Comparison of ENCODE assay signal across 9 mouse cellular contexts in genomic region chr12:3834373-3835314, GRCm38 (mm10). TPM values are rescaled to one million over a fixed set of nuclear protein-coding genes. Genes with fewer than 3 reads are reported as not detected.
DNase-seq lines count a peak whose midpoint lies in the region; ATAC-seq and TF ChIP-seq lines count a peak whose summit lies in the region.
"Had no signal": no experiment of that assay in that cellular context is flagged by ENCODE, and none has a peak within 500 bp of the region (broad histone marks: within the 10 kb centered on the region; RNA-seq: fewer than 3 reads in every experiment).

No protein-coding gene starts in this region.

- TF ChIP-seq EP300 in MEL (IDR thresholded peaks at IDR 0.05; ENCODE audit: low read depth in 1 of 2, low read length in 2 of 2): peak; percentile 41 to 62

- H3K36me3 ChIP-seq in MEL (ENCODE audit: control insufficient read depth in 1 of 2, insufficient read depth in 2 of 2, low read length in 2 of 2): peaks cover 0 to 16% of the 10 kb centered on the region in 2 experiments; a peak in 3 of 4 replicates
- peaks cover 27% of the 10 kb centered on the region for H3K36me3 ChIP-seq in forebrain, embryonic 10.5 days (replicated peaks)
- H3K36me3 ChIP-seq in hindbrain, embryonic 16.5 days (ENCODE audit: control insufficient read depth, insufficient read depth, low read length): peaks cover 11% of the 10 kb centered on the region; the same call in 1 of the 2 replicates
- peaks cover 17% of the 10 kb centered on the region for H3K36me3 ChIP-seq in lung, embryonic 16.5 days (ENCODE audit: control insufficient read depth, insufficient read depth, low read length)

- peak in 1 of 2 experiments; percentile 50; a peak in 1 of 4 replicates for TF ChIP-seq POLR2A in MEL (IDR thresholded peaks at IDR 0.05; ENCODE audit: control insufficient read depth in 1 of 2, insufficient read depth in 1 of 2, low read depth in 1 of 2, low read length in 2 of 2, poor library complexity in 1 of 2)

- TF ChIP-seq RAD21 in MEL (IDR thresholded peaks at IDR 0.05; ENCODE audit: low read depth, low read length): no peak

- 9% methylated on average over 21 of the region's 21 CpGs for WGBS in forebrain, embryonic 10.5 days
- 12% methylated on average over 21 of the region's 21 CpGs for WGBS in hindbrain, embryonic 16.5 days
- 10% methylated on average over 21 of the region's 21 CpGs for WGBS in lung, embryonic 16.5 days

- H3K27me3 ChIP-seq in MEL (ENCODE audit: control insufficient read depth in 1 of 2, insufficient read depth in 2 of 2, low read length in 2 of 2): no peaks in the 10 kb centered on the region
- H3K27me3 ChIP-seq in forebrain, embryonic 10.5 days (ENCODE audit: poor library complexity, severe bottlenecking): peaks cover 28% of the 10 kb centered on the region
- no peaks in the 10 kb centered on the region for H3K27me3 ChIP-seq in hindbrain, embryonic 16.5 days (replicated peaks; ENCODE audit: control insufficient read depth, insufficient read depth, low read length)
- no peaks in the 10 kb centered on the region for H3K27me3 ChIP-seq in lung, embryonic 16.5 days (ENCODE audit: control insufficient read depth, insufficient read depth, low read depth, low read length)
- H3K27me3 ChIP-seq: Patski had no signal

- no peak for TF ChIP-seq CTCF in MEL (IDR thresholded peaks at IDR 0.05 in 2 of 3, conservative IDR thresholded peaks at IDR 0.05 in 1 of 3; ENCODE audit: control insufficient read depth in 1 of 3, insufficient read depth in 1 of 3, low read depth in 2 of 3, low read length in 3 of 3, poor library complexity in 1 of 3, severe bottlenecking in 1 of 3)

- H3K4me2 ChIP-seq in hindbrain, embryonic 16.5 days (ENCODE audit: low read length): peak overlapping the region; percentile 49
- H3K4me2 ChIP-seq in lung, embryonic 16.5 days (ENCODE audit: low read depth, low read length): peak overlapping the region; percentile 52

- peak overlapping the region; percentile 56 for H3K27ac ChIP-seq in MEL (ENCODE audit: control insufficient read depth, low read depth, low read length)
- H3K27ac ChIP-seq in forebrain, embryonic 10.5 days: peak overlapping the region; percentile 81
- H3K27ac ChIP-seq in hindbrain, embryonic 16.5 days (ENCODE audit: low read depth, low read length): peak overlapping the region; percentile 80
- peak overlapping the region; percentile 92 for H3K27ac ChIP-seq in lung, embryonic 16.5 days (ENCODE audit: low read length)

- H3K4me3 ChIP-seq in MEL (ENCODE audit: control insufficient read depth in 1 of 2, insufficient read depth in 1 of 2, low read depth in 2 of 2, low read length in 2 of 2): peak overlapping the region; percentile 31 to 42; a peak in 3 of 4 replicates
- H3K4me3 ChIP-seq in forebrain, embryonic 10.5 days: peak overlapping the region; percentile 27
- H3K4me3 ChIP-seq in hindbrain, embryonic 16.5 days (ENCODE audit: low read length): no peak overlapping the region
- peak overlapping the region; percentile 25 for H3K4me3 ChIP-seq in lung, embryonic 16.5 days (ENCODE audit: low read length)

- no peak for DNase-seq in frontal cortex, postnatal 36 days (ENCODE audit: low spot score in 2 of 2)
- peak; percentile 78 for DNase-seq in MEL (ENCODE audit: low read depth, low spot score)
- peak; percentile 48 for DNase-seq in forebrain, embryonic 10.5 days (ENCODE audit: extremely low spot score, low spot score)
- peak; percentile 52 for DNase-seq in retina, embryonic 14.5 days (ENCODE audit: low spot score)
- DNase-seq in right cerebral cortex, adult 2 months (ENCODE audit: low spot score in 2 of 2): no peak

- peaks cover 11 to 33% of the 10 kb centered on the region in 2 experiments for H3K4me1 ChIP-seq in MEL (ENCODE audit: control insufficient read depth in 1 of 2, insufficient read depth in 2 of 2, low read length in 2 of 2)
- H3K4me1 ChIP-seq in forebrain, embryonic 10.5 days: peaks cover 52% of the 10 kb centered on the region
- H3K4me1 ChIP-seq in hindbrain, embryonic 16.5 days (ENCODE audit: control insufficient read depth, insufficient read depth, low read depth, low read length): peaks cover 27% of the 10 kb centered on the region
- H3K4me1 ChIP-seq in lung, embryonic 16.5 days (replicated peaks; ENCODE audit: control insufficient read depth, insufficient read depth, low read length): peaks cover 39% of the 10 kb centered on the region

- H3K9ac ChIP-seq in MEL (ENCODE audit: control insufficient read depth, low read depth, low read length, poor library complexity, severe bottlenecking): peak overlapping the region; percentile 69
- H3K9ac ChIP-seq in hindbrain, embryonic 16.5 days (ENCODE audit: low read depth, low read length): peak overlapping the region; percentile 12
- H3K9ac ChIP-seq in lung, embryonic 16.5 days (ENCODE audit: low read length): peak overlapping the region; percentile 55

- peak; percentile 36 for ATAC-seq in frontal cortex, adult (ENCODE audit: low TSS enrichment)
- peak; percentile 72 for ATAC-seq in hindbrain, embryonic 16.5 days
- ATAC-seq in lung, embryonic 16.5 days (ENCODE audit: low read depth): peak; percentile 67
- ATAC-seq: Patski had no signal

- H3K9me3 ChIP-seq in MEL (replicated peaks; ENCODE audit: insufficient read depth, low read length): no peaks in the 10 kb centered on the region
- H3K9me3 ChIP-seq in forebrain, embryonic 10.5 days: no peaks in the 10 kb centered on the region
- no peaks in the 10 kb centered on the region for H3K9me3 ChIP-seq in hindbrain, embryonic 16.5 days (ENCODE audit: control insufficient read depth, low read length)
- H3K9me3 ChIP-seq in lung, embryonic 16.5 days (ENCODE audit: control insufficient read depth, low read length): no peaks in the 10 kb centered on the region

- H3K79me2 ChIP-seq in MEL (ENCODE audit: control insufficient read depth, insufficient read depth, low read length, poor library complexity): no peaks in the 10 kb centered on the region

TF ChIP-seq in MEL, 35 proteins besides CTCF, POLR2A, EP300 and RAD21:
- TF ChIP-seq TAL1 (IDR thresholded peaks at IDR 0.05; ENCODE audit: low read length) (0 out of 2 replicates have a peak, but pooled peaks have one; percentile 20), BHLHE40 (IDR thresholded peaks at IDR 0.05; ENCODE audit: borderline replicate concordance, low read depth, low read length) (peak; percentile 28; the same call in 1 of the 2 replicates), USF2 (IDR thresholded peaks at IDR 0.05; ENCODE audit: borderline replicate concordance in 1 of 2, insufficient read depth in 1 of 2, low read depth in 1 of 2, low read length in 2 of 2) (no peak), ZC3H11A (IDR thresholded peaks at IDR 0.05; ENCODE audit: low read depth, low read length) (no peak), SIN3A (IDR thresholded peaks at IDR 0.05; ENCODE audit: low read length) (0 out of 2 replicates have a peak, but pooled peaks have one; percentile 35), E2F4 (IDR thresholded peaks at IDR 0.05; ENCODE audit: borderline replicate concordance, low read depth, low read length) (no peak), MAFK (IDR thresholded peaks at IDR 0.05; ENCODE audit: borderline replicate concordance, low read depth, low read length) (no peak), MAZ (IDR thresholded peaks at IDR 0.05; ENCODE audit: low read depth, low read length) (peak; percentile 36; the same call in 1 of the 2 replicates), GATA1 (IDR thresholded peaks at IDR 0.05; ENCODE audit: low read depth, low read length) (0 out of 2 replicates have a peak, but pooled peaks have one; percentile 6), ZMIZ1 (IDR thresholded peaks at IDR 0.05; ENCODE audit: low read depth, low read length) (no peak), MXI1 (IDR thresholded peaks at IDR 0.05; ENCODE audit: low read depth, low read length) (0 out of 2 replicates have a peak, but pooled peaks have one; percentile 24), TBP (IDR thresholded peaks at IDR 0.05; ENCODE audit: low read depth, low read length) (0 out of 2 replicates have a peak, but pooled peaks have one; percentile 28), RCOR1 (IDR thresholded peaks at IDR 0.05; ENCODE audit: low read depth, low read length) (0 out of 2 replicates have a peak, but pooled peaks have one; percentile 7), CHD1 (IDR thresholded peaks at IDR 0.05; ENCODE audit: low read depth, low read length) (no peak), MAX (IDR thresholded peaks at IDR 0.05; ENCODE audit: low read length) (peak; percentile 26; the same call in 1 of the 2 replicates), ETS1 (IDR thresholded peaks at IDR 0.05; ENCODE audit: low read depth, low read length) (peak; percentile 55), SMC3 (IDR thresholded peaks at IDR 0.05; ENCODE audit: low read depth, low read length) (no peak), JUND (IDR thresholded peaks at IDR 0.05; ENCODE audit: low read depth, low read length) (no peak), TCF12 (IDR thresholded peaks at IDR 0.05; ENCODE audit: low read depth, low read length) (peak; percentile 54; the same call in 1 of the 2 replicates), NRF1 (IDR thresholded peaks at IDR 0.05; ENCODE audit: insufficient read depth, low read depth, low read length, poor library complexity, severe bottlenecking) (no peak), ZKSCAN1 (IDR thresholded peaks at IDR 0.05; ENCODE audit: low read depth, low read length) (no peak), ZNF384 (IDR thresholded peaks at IDR 0.05; ENCODE audit: low read depth, low read length) (no peak), NELFE (IDR thresholded peaks at IDR 0.05; ENCODE audit: low read depth, low read length) (0 out of 2 replicates have a peak, but pooled peaks have one; percentile 28), HCFC1 (IDR thresholded peaks at IDR 0.05; ENCODE audit: low read depth, low read length) (0 out of 2 replicates have a peak, but pooled peaks have one; percentile 34), ELF1 (IDR thresholded peaks at IDR 0.05; ENCODE audit: low read depth, low read length) (peak; percentile 39; the same call in 1 of the 2 replicates), POLR2AphosphoS5 (IDR thresholded peaks at IDR 0.05; ENCODE audit: borderline replicate concordance, low read depth, low read length) (no peak)

RNA-seq across cellular contexts. Expression of gene Dnmt3a, which starts 28.8 kb away (rescaled TPM):
- total RNA-seq in MEL (2012; rRNA removed): 15.4 and 15.9 TPM in 2 replicates
- 10 to 100 TPM in 1 of 2 experiments, not detected in 1; 34.4 TPM for polyA plus RNA-seq in MEL (2012; ENCODE audit: insufficient read depth in 1 of 2, insufficient read length in 2 of 2, low read depth in 1 of 2, low replicate concordance in 2 of 2, missing spikeins in 1 of 2)
- polyA plus RNA-seq in forebrain, embryonic 10.5 days (2016; fragmentation: Nextera tagmentation; extraction: Ambion mirVana): 117 and 119 TPM in 2 replicates
- 94.1 and 104 TPM in 2 replicates for polyA plus RNA-seq in hindbrain, embryonic 16.5 days (2015; fragmentation: Nextera tagmentation; extraction: Ambion mirVana)
- polyA plus RNA-seq in lung, embryonic 16.5 days (2015; fragmentation: Nextera tagmentation; extraction: Ambion mirVana): 64.2 and 77.3 TPM in 2 replicates

Comparison
In these comparisons a context has a peak if more than half of its experiments do, and no peak if none do; other contexts are left out.
1. DNase-seq: peak in MEL (single experiment), forebrain, embryonic 10.5 days (single experiment) and retina, embryonic 14.5 days (single experiment); none in frontal cortex, postnatal 36 days (0 of 2) and right cerebral cortex, adult 2 months (0 of 2).
2. H3K9ac ChIP-seq: peak in every context shown above with its lines; median percentile 69 in MEL; 55 in lung, embryonic 16.5 days; 12 in hindbrain, embryonic 16.5 days.
3. Peak in every context shown above with its lines, with median percentiles within 50 percentile points of each other: ATAC-seq and H3K27ac ChIP-seq.